Mouse (Mus musculus) midbrain, embryonic 14.5 days (tissue): ENCODE measurements around the gene Pdzrn3. TPM values are rescaled to one million over a fixed set of nuclear protein-coding genes. Genes with fewer than 3 reads are reported as not detected.

ENCODE experiments used
- ATAC-seq: fragments of 200-750 bp; cut with Nextera tagmentation; 2 replicates; pipeline ENCODE4 v1.8.0; 2017; ENCODE audit warnings: moderate number of reproducible peaks, moderate library complexity; ENCODE audit not compliant: low FRiP score, low TSS enrichment
- DNase-seq: peaks from one replicate; pipeline ENCODE4 v3.0.0-alpha.2; 2015
- H3K27ac ChIP-seq: fragments of 300-500 bp; sonication (generic); replicated peaks from 2 replicates; pipeline ENCODE4 v1.5.1; 2014; ENCODE audit warnings: mild to moderate bottlenecking, low read depth, low read length, moderate library complexity
- H3K27me3 ChIP-seq: fragments of 300-500 bp; sonication (generic); 2 replicates; pipeline ENCODE4 v1.6.1; 2014; ENCODE audit warnings: low read length, control low read depth, mixed read lengths; ENCODE audit not compliant: control insufficient read depth, insufficient read depth
- H3K36me3 ChIP-seq: fragments of 300-500 bp; sonication (generic); 2 replicates; pipeline ENCODE4 v1.6.1; 2014; ENCODE audit warnings: low read length, control low read depth; ENCODE audit not compliant: control insufficient read depth, insufficient read depth
- H3K4me1 ChIP-seq: fragments of 300-500 bp; sonication (generic); 2 replicates; pipeline ENCODE4 v1.6.1; 2014; ENCODE audit warnings: mild to moderate bottlenecking, antibody characterized with exemption, low read length, control low read depth; ENCODE audit not compliant: control insufficient read depth, insufficient read depth
- H3K4me2 ChIP-seq: fragments of 300-500 bp; sonication (generic); 2 replicates; pipeline ENCODE4 v1.6.1; 2014; ENCODE audit warnings: mild to moderate bottlenecking, low read length, moderate library complexity
- H3K4me3 ChIP-seq: fragments of 300-500 bp; sonication (generic); replicated peaks from 2 replicates; pipeline ENCODE4 v1.5.1; 2014; ENCODE audit warnings: low read depth, low read length
- H3K9ac ChIP-seq: fragments of 300-500 bp; sonication (generic); replicated peaks from 2 replicates; pipeline ENCODE4 v1.6.1; 2014; ENCODE audit warnings: mild to moderate bottlenecking, low read length, moderate library complexity
- H3K9me3 ChIP-seq: fragments of 300-500 bp; sonication (generic); 2 replicates; pipeline ENCODE4 v1.6.1; 2016; ENCODE audit warnings: low read length, control low read depth, mixed read lengths; ENCODE audit not compliant: control insufficient read depth
- WGBS: fragments of 180-500 bp; shearing (Covaris S2); extraction: QIAGEN DNeasy Blood & Tissue Kit; methylation state at CpG from one replicate; pipeline ENCODE4 v1.1.7; 2014; 5-methylcytosine and 5-hydroxymethylcytosine counted together
- polyA plus RNA-seq: library from polyadenylated mRNA; unstranded; fragments of >200 nt; fragmentation: Nextera tagmentation; extraction: Ambion mirVana; gene quantifications from 2 replicates; pipeline ENCODE4 v1.2.1, GENCODE M21; 2014

Gene Pdzrn3
- polyA plus RNA-seq, 1 experiment from 2014 or later = 20.6 TPM

DNA sequence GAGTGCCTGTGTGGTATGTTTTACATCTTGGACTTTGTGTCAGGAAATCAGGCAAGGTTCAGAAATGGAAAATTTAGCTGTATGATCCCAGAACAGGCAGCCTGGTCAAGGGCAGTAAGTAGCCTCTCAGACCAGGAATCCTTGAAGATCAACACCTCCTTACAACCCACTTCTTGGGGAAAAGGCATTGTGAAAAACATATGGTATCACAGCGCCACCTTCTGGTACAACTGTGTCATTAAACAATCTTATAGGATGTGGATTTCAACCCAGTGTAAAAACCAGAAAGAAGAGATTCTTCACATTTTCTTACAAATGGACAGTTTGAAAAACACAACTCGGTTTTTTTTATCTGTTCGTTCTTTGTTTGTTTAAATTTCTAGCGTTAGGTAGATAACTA is 116.2 kb downstream of the Pdzrn3 start:
- ATAC-seq (no peak), DNase-seq (peak; percentile 89)
- no peaks in the 10 kb centered on the region for H3K9me3 ChIP-seq
- H3K36me3 ChIP-seq = no peaks in the 10 kb centered on the region
- H3K4me2 ChIP-seq = no peak overlapping the region
- H3K9ac ChIP-seq = no peak overlapping the region
- no peak overlapping the region for H3K27ac ChIP-seq
- peaks cover 13% of the 10 kb centered on the region; the same call in 1 of the 2 replicates for H3K4me1 ChIP-seq
- peaks cover 4% of the 10 kb centered on the region; the same call in 1 of the 2 replicates for H3K27me3 ChIP-seq
- H3K4me3 ChIP-seq = no peak overlapping the region
- WGBS = 9% methylated on average over 4 of the region's 4 CpGs

DNA sequence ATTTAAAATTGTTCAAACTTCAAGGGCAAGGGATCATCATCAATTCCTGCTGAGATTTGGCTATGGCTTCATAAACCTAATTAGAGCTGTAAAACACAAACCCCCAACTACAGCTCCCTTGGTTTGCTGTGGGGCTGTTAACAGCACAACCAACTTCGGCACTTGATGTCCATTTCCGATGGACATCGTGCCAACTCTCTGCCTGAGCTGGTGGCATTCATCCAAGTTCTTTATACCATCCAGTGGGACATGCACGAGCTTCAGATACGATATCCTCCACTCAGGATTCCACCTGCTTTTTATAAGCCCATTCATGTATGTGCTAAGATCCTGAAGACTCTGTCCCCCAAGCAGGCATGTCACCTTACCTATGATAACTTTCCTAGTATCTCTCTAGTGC is 118.3 kb downstream of the Pdzrn3 start:
- no peak overlapping the region for H3K4me2 ChIP-seq
- no peak overlapping the region for H3K4me3 ChIP-seq
- DNase-seq = no peak
- no peaks in the 10 kb centered on the region for H3K27me3 ChIP-seq
- no peaks in the 10 kb centered on the region for H3K36me3 ChIP-seq
- ATAC-seq = no peak
- no peak overlapping the region for H3K27ac ChIP-seq
- no peak overlapping the region for H3K9ac ChIP-seq
- 91% methylated on average over 5 of the region's 5 CpGs for WGBS
- H3K9me3 ChIP-seq = no peaks in the 10 kb centered on the region
- H3K4me1 ChIP-seq = peaks cover 13% of the 10 kb centered on the region; the same call in 1 of the 2 replicates

DNA sequence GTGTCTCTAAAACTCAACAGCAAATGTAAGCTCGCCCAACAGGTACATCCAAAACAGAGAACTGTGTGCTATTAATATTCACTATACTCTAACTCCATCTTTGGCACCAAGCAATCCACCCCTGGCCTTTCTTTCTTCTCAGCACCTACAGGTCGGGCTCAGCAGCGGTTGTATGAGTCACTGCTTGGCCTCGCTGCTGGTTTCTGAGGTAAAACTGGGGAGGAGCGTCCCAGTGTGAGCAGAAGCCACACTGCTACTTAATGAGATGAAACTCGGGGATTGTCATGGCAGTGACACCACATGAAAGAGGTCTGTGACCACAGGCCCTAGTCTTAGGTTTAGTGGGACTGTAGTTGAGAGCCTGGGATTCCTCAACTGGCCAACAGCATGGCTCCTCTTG is 120.3 kb downstream of the Pdzrn3 start:
- no peak overlapping the region for H3K4me3 ChIP-seq
- 87% methylated on average over 6 of the region's 6 CpGs for WGBS
- no peak overlapping the region for H3K9ac ChIP-seq
- H3K36me3 ChIP-seq = no peaks in the 10 kb centered on the region
- DNase-seq = no peak
- no peak for ATAC-seq
- no peak overlapping the region for H3K27ac ChIP-seq
- H3K4me2 ChIP-seq = no peak overlapping the region
- peaks cover under 1% of the 10 kb centered on the region; the same call in 1 of the 2 replicates for H3K4me1 ChIP-seq
- no peaks in the 10 kb centered on the region for H3K9me3 ChIP-seq
- no peaks in the 10 kb centered on the region for H3K27me3 ChIP-seq

DNA sequence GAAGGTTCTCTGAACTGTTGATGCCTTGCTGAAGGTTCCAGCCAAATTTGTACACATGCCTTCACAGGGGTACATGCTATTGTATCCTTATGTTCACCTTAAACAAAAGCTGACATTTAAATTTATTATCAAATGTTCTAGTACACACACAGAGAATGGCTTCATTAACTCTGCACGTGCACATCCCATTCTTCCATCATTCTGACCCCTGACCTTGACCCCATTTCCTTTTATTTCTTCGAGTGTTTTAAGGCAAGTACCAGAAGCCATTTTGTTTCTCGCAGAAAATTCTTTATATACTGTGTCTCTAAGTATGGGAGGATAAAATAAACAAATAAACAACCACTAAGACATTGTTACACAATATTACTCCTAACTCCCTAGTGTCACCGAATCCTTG is 123.0 kb downstream of the Pdzrn3 start:
- Histone ChIP-seq H3K4me3 (no peak overlapping the region), H3K27me3 (no peaks in the 10 kb centered on the region), H3K4me2 (no peak overlapping the region), H3K36me3 (no peaks in the 10 kb centered on the region), H3K27ac (no peak overlapping the region), H3K4me1 (peaks cover 13% of the 10 kb centered on the region; the same call in 1 of the 2 replicates), H3K9me3 (no peaks in the 10 kb centered on the region), H3K9ac (no peak overlapping the region)
- WGBS = 56% methylated on average over 4 of the region's 4 CpGs
- DNase-seq (no peak), ATAC-seq (no peak)

DNA sequence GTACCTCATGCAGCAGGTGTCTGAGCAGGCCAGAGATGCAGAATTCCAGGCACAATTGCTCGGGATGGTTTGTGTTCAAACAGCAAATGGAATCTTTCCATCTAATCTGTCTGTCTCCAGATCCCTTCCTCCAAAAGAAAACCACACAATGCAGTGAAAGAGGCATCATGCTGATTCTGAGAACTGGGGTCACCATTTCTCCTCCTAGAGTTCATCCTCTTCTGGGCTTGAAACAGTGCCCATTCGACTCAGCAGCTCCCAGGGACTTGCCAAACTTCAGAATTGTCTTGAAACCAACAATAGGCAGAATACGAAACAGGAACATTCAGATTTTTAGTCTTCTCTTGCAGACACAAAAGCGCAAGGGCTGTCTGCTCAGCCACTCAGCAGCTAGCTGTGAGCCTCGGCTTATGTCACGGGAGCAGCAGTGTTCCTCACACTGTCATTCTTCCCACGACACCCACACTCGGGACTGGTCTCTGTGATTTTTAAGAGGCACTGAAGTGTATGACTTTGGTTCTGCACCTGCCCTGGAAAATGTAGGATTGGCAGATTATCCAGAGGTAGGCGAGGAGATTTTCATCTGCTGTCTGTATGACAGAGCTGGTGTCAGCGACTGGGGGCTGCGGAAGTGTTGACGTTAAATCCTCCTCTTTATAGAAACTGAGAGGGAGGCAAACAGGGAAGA is 125.6 kb downstream of the Pdzrn3 start:
- no peaks in the 10 kb centered on the region for H3K36me3 ChIP-seq
- no peak overlapping the region for H3K4me3 ChIP-seq
- no peak overlapping the region for H3K27ac ChIP-seq
- H3K9me3 ChIP-seq = no peaks in the 10 kb centered on the region
- H3K27me3 ChIP-seq = no peaks in the 10 kb centered on the region
- no peak overlapping the region for H3K9ac ChIP-seq
- peak; percentile 49 for DNase-seq
- H3K4me1 ChIP-seq = peaks cover 13% of the 10 kb centered on the region; the same call in 1 of the 2 replicates
- 12% methylated on average over 12 of the region's 12 CpGs for WGBS
- no peak for ATAC-seq
- H3K4me2 ChIP-seq = no peak overlapping the region

DNA sequence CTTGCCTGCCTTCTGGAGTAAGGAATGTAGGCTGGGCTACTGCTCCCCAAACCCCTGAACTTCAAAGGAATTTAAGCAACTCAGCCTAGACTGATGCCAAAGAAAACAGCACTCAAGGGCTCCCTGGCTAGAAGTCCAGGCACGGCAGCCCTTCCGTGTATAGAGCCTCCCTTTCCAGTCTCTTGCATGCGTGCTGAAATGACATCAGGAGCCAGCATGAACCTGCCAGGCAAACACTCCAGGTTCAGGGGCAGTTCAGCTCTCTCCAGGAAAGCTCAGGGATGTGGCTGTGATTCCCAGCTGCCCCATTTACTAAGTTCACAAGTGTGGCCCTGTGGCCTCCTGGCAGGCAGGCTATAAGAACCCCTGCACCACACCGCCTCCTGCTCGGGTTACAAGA is 126.5 kb downstream of the Pdzrn3 start:
- Histone ChIP-seq H3K36me3 (no peaks in the 10 kb centered on the region), H3K4me2 (no peak overlapping the region), H3K9me3 (no peaks in the 10 kb centered on the region), H3K27ac (no peak overlapping the region), H3K4me1 (peaks cover 13% of the 10 kb centered on the region; the same call in 1 of the 2 replicates), H3K9ac (no peak overlapping the region), H3K4me3 (no peak overlapping the region), H3K27me3 (no peaks in the 10 kb centered on the region)
- no peak for ATAC-seq
- no peak for DNase-seq
- WGBS = 48% methylated on average over 5 of the region's 5 CpGs

DNA sequence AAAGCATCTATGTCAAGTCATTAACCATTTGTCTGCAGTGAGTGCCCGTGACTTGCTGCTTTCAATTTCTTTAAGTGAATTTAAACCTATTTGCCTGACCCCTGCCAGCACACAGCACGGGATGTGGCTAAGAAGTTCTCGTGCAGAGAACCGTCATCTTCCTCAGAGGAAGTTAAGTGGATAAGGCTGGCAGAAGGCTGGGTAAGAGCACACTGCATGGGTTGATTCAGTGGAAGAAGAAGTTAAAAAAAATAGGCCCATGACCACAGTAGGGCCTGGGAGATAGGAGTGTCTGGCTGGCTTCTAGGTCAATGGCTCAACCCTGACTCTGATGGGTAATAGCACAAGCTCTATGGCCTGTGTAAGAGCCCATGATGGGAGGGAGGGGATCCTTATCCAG is 131.6 kb downstream of the Pdzrn3 start:
- Histone ChIP-seq H3K27ac (no peak overlapping the region), H3K4me3 (no peak overlapping the region), H3K9me3 (no peaks in the 10 kb centered on the region), H3K36me3 (no peaks in the 10 kb centered on the region), H3K27me3 (no peaks in the 10 kb centered on the region), H3K9ac (no peak overlapping the region), H3K4me2 (no peak overlapping the region), H3K4me1 (peaks cover 1% of the 10 kb centered on the region; the same call in 1 of the 2 replicates)
- ATAC-seq (no peak), DNase-seq (no peak)
- whole genome bisulfite sequencing = 77% methylated on average over 4 of the region's 4 CpGs

DNA sequence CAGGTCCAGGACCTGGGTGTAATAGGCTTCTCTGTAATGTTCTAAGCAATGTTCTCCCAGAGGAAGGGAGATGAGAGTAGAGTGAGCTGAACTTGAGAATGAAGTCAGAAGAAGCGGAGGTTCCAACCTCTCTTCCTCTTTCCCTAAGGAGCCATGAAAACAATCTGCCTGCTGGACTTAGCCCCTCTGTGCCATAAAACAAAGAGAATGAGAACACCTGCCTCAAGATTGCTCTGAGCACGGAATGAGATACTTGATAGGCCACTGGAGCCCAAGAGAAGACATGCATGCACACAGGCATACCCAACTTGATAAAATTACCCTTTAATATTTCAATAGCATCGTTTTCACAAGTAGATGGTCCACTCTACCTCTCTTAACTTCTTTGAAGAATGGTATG is 133.3 kb downstream of the Pdzrn3 start:
- WGBS = 86% methylated on average over 3 of the region's 3 CpGs
- Histone ChIP-seq H3K9me3 (no peaks in the 10 kb centered on the region), H3K36me3 (no peaks in the 10 kb centered on the region), H3K27me3 (no peaks in the 10 kb centered on the region), H3K27ac (no peak overlapping the region), H3K4me3 (no peak overlapping the region), H3K4me2 (no peak overlapping the region), H3K9ac (no peak overlapping the region), H3K4me1 (no peaks in the 10 kb centered on the region)
- DNase-seq (no peak), ATAC-seq (no peak)

DNA sequence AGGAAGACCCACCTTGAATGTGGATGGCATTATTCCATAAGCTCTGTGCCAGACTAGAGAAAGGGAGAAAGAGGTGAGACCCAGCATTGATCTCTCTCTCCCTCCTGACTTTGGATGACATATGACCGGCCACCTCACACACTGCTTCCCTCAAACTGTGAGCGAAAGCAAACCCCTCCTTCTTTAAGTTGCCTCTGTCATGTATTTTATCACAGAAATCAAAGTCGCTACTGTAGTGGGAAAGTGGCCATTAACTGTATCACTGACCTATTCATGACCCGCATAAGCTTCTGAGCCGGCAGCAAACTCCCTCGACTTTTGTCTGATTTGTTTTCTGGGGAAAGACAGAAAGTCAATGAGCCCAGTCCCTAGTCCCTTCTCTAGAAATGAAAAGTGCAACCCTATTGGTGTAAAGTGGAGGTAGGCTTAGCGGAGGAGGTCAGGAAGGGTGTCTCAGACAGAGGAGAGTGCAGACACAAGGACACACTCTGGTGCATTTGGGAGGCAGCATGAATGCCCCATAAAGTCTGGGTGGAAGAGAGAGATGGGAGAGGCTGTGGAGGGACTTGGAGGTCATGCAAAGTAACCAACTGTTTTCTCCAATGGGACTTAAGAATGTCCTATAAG is 134.4 kb downstream of the Pdzrn3 start:
- no peaks in the 10 kb centered on the region for H3K9me3 ChIP-seq
- H3K9ac ChIP-seq = no peak overlapping the region
- DNase-seq (no peak), ATAC-seq (no peak)
- no peaks in the 10 kb centered on the region for H3K27me3 ChIP-seq
- no peaks in the 10 kb centered on the region for H3K4me1 ChIP-seq
- H3K27ac ChIP-seq = no peak overlapping the region
- H3K36me3 ChIP-seq = no peaks in the 10 kb centered on the region
- no peak overlapping the region for H3K4me3 ChIP-seq
- H3K4me2 ChIP-seq = no peak overlapping the region
- 88% methylated on average over 7 of the region's 7 CpGs for WGBS
